Mouse (Mus musculus): ENCODE data around the gene Camk2n1. TPM values are rescaled to one million over a fixed set of nuclear protein-coding genes. Genes with fewer than 3 reads are reported as not detected.

The Camk2n1 gene
- polyA plus RNA-seq, 1 experiment from 2014 or later = 25.8 TPM

DNA sequence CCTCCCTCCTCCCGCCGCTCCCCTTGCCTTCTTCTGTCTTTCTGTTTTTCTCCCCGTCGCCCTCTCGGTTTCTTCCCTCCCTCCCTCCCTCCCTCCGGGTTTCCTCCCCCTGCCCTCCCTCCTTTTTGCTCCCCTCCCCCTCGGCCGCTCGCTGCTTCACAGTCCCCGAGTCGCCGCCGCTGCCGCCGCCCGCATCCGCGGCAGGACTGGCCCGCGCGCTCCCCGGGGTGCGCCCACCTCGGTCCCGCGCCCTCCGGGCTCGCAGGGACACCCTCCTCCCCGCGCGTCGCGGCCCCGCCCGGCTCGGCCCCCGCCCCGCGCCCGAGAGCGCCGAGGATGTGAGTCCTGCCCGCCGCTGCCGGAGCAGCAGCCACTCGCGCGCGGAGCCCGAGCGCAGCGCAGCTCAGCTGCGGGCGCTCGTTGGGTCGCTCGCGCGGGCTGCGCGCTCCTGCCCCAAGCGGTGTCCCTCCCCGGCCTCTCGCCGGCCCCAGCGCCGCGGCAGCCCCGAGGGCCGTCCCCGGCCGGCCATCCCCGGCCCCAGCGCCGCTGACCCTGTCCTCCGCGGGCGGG is 542 bp downstream of the Camk2n1 start:
- Histone ChIP-seq H3K4me1 (ENCODE audit: control insufficient read depth, insufficient read depth, low read length) (peaks cover 23% of the 10 kb centered on the region), H3K27me3 (ENCODE audit: control insufficient read depth, insufficient read depth, low read length) (peaks cover 3% of the 10 kb centered on the region; the same call in 1 of the 2 replicates), H3K27ac (ENCODE audit: low read depth, low read length) (peak overlapping the region; percentile 97), H3K36me3 (ENCODE audit: control insufficient read depth, insufficient read depth, low read length) (no peaks in the 10 kb centered on the region), H3K4me2 (ENCODE audit: low read depth, low read length) (peak overlapping the region; percentile 84), H3K9me3 (ENCODE audit: control insufficient read depth, low read length) (no peaks in the 10 kb centered on the region), H3K4me3 (ENCODE audit: low read depth, low read length) (peak overlapping the region; percentile 97), H3K9ac (replicated peaks; ENCODE audit: low read depth, low read length) (peak overlapping the region; percentile 99)
- WGBS = 1% methylated on average over 50 of the region's 78 CpGs
- peak; percentile 50 for ATAC-seq (ENCODE audit: low read depth)

DNA sequence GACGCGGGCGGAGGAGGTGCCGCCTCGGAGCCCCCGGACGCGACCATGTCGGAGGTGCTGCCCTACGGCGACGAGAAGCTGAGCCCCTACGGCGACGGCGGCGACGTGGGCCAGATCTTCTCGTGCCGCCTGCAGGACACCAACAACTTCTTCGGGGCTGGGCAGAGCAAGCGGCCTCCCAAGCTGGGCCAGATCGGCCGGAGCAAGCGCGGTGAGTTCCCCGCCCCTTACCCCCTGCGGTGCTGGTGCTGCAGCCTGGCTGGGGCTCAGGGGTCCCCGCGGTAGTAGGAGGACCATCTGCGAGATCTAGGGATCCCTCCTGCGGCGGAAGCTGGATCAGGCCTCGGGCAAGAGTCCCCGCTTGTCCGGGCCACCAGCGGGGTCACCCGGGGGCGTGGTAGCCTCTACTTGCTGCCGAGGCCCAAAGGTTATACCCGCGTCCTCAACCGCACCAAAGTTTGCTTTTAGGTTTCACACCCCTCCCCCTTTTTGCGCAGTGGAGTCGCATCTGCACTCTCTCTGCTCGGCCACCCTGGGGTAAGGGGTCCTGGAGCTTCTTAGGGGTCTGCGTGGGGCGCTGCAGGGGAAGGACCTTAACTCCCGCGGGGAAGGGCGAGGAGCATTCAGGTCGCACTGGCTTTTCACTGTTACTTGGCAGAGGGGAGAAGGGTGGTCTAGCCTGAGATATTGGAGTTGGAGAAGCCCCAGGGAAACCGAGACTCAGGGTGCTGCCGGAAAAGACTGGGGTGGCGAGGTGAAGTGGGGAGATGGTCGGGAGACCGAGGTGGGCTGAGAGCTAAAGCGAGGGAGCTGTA is 1.2 kb downstream of the Camk2n1 start:
- Histone ChIP-seq H3K4me3 (ENCODE audit: low read depth, low read length) (peak overlapping the region; percentile 97), H3K9me3 (ENCODE audit: control insufficient read depth, low read length) (no peaks in the 10 kb centered on the region), H3K36me3 (ENCODE audit: control insufficient read depth, insufficient read depth, low read length) (no peaks in the 10 kb centered on the region), H3K4me2 (ENCODE audit: low read depth, low read length) (peak overlapping the region; percentile 84), H3K9ac (replicated peaks; ENCODE audit: low read depth, low read length) (peak overlapping the region; percentile 99), H3K27ac (ENCODE audit: low read depth, low read length) (peak overlapping the region; percentile 97), H3K4me1 (ENCODE audit: control insufficient read depth, insufficient read depth, low read length) (peaks cover 23% of the 10 kb centered on the region), H3K27me3 (ENCODE audit: control insufficient read depth, insufficient read depth, low read length) (peaks cover 3% of the 10 kb centered on the region; the same call in 1 of the 2 replicates)
- ATAC-seq (ENCODE audit: low read depth) = peak; percentile 18
- under 1% methylated on average over 56 of the region's 58 CpGs for WGBS

DNA sequence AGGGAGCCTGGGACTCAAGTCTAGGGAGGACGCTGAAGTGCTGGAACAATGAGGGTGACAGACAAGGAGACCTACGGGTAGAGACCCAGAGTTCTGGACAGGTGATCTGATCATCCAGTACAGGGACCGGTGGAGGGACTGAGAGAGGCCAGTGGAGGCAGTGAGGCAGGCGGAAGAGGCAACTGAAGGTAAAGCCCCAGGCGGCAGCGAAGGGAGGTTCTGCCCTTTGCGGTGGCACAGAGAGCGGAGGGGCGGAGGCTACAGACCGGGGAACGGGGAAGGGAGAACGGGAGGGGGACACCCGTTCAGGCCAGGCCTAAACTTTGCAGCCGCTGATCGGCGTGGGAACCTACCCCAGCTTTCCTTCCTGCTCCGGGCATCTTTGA is 1.8 kb downstream of the Camk2n1 start:
- peaks cover 23% of the 10 kb centered on the region for H3K4me1 ChIP-seq (ENCODE audit: control insufficient read depth, insufficient read depth, low read length)
- H3K4me2 ChIP-seq (ENCODE audit: low read depth, low read length) = peak overlapping the region; percentile 84
- ATAC-seq (ENCODE audit: low read depth) = no peak
- peaks cover 3% of the 10 kb centered on the region; the same call in 1 of the 2 replicates for H3K27me3 ChIP-seq (ENCODE audit: control insufficient read depth, insufficient read depth, low read length)
- no peaks in the 10 kb centered on the region for H3K9me3 ChIP-seq (ENCODE audit: control insufficient read depth, low read length)
- H3K4me3 ChIP-seq (ENCODE audit: low read depth, low read length) = peak overlapping the region; percentile 97
- H3K36me3 ChIP-seq (ENCODE audit: control insufficient read depth, insufficient read depth, low read length) = no peaks in the 10 kb centered on the region
- H3K27ac ChIP-seq (ENCODE audit: low read depth, low read length) = peak overlapping the region; percentile 97
- H3K9ac ChIP-seq (replicated peaks; ENCODE audit: low read depth, low read length) = peak overlapping the region; percentile 99
- whole genome bisulfite sequencing = 0% methylated on average over 16 of the region's 17 CpGs

DNA sequence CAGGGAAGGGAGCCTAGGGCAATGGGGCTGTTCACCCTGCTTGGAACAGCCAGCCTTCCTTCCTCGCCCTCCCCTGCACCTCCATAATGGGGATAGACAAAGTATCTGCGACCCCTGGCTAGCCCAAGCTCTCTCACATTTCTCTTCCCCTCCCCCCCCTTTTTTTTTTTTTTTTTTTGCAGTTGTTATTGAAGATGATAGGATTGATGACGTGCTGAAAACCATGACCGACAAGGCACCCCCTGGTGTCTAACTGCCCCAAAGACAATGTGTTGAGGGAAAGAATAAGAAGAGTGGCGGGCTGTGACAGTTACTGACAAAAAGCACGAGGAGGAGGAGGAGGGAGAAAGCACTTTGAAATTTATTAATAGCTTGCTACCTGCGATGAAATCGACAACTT is 2.4 kb downstream of the Camk2n1 start:
- peaks cover 3% of the 10 kb centered on the region; the same call in 1 of the 2 replicates for H3K27me3 ChIP-seq (ENCODE audit: control insufficient read depth, insufficient read depth, low read length)
- peaks cover 23% of the 10 kb centered on the region for H3K4me1 ChIP-seq (ENCODE audit: control insufficient read depth, insufficient read depth, low read length)
- H3K4me2 ChIP-seq (ENCODE audit: low read depth, low read length) = peak overlapping the region; percentile 84
- peak overlapping the region; percentile 97 for H3K4me3 ChIP-seq (ENCODE audit: low read depth, low read length)
- peak overlapping the region; percentile 97 for H3K27ac ChIP-seq (ENCODE audit: low read depth, low read length)
- 4% methylated on average over 8 of the region's 8 CpGs for WGBS
- H3K9ac ChIP-seq (replicated peaks; ENCODE audit: low read depth, low read length) = peak overlapping the region; percentile 99
- no peaks in the 10 kb centered on the region for H3K36me3 ChIP-seq (ENCODE audit: control insufficient read depth, insufficient read depth, low read length)
- no peak for ATAC-seq (ENCODE audit: low read depth)
- no peaks in the 10 kb centered on the region for H3K9me3 ChIP-seq (ENCODE audit: control insufficient read depth, low read length)

DNA sequence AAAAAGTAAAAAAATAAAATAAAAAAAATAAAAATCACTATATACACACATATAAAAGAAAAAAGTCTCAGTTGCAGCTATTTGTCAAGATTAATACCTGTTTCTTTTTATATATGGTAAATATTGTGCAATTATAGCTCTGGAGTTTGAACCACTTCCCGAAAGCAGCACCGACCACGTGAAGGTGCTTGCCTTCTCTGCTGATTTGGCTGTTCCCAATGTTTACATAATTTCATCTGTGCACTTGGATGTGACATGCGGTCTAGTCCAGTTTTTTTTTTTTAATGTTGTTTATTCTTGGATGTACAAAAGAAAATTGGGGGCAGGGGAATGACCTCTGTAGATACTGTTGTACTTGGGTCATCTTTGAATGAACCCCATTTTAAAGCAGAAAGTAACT is 3.0 kb downstream of the Camk2n1 start:
- H3K36me3 ChIP-seq (ENCODE audit: control insufficient read depth, insufficient read depth, low read length) = no peaks in the 10 kb centered on the region
- no peak overlapping the region for H3K9ac ChIP-seq (replicated peaks; ENCODE audit: low read depth, low read length)
- H3K4me3 ChIP-seq (ENCODE audit: low read depth, low read length) = peak overlapping the region; percentile 97; the same call in 1 of the 2 replicates
- peak overlapping the region; percentile 84 for H3K4me2 ChIP-seq (ENCODE audit: low read depth, low read length)
- 43% methylated on average over 4 of the region's 4 CpGs for WGBS
- no peaks in the 10 kb centered on the region for H3K9me3 ChIP-seq (ENCODE audit: control insufficient read depth, low read length)
- H3K4me1 ChIP-seq (ENCODE audit: control insufficient read depth, insufficient read depth, low read length) = peaks cover 23% of the 10 kb centered on the region
- no peak overlapping the region for H3K27ac ChIP-seq (ENCODE audit: low read depth, low read length)
- ATAC-seq (ENCODE audit: low read depth) = no peak
- peaks cover 3% of the 10 kb centered on the region; the same call in 1 of the 2 replicates for H3K27me3 ChIP-seq (ENCODE audit: control insufficient read depth, insufficient read depth, low read length)

DNA sequence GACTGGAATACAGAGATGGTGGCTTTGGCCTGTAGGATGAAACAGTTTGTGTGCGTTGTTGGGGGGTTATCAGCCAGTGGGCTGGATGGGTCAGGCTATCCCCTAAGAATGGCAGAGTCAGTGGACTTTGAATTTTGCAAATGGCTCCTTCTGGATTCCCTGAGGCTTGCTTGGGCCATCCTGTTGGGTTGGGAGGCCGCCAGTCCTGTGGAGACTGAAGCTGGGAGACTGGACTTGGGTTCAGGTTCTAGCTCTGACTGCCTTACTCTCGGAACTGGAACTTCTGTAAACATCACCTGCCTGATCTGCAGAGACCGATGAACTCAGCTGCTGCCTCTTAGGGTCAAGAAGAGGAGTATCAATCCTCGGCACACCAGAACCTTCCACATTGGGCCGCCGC is 4.1 kb downstream of the Camk2n1 start:
- Histone ChIP-seq H3K27ac (ENCODE audit: low read depth, low read length) (no peak overlapping the region), H3K27me3 (ENCODE audit: control insufficient read depth, insufficient read depth, low read length) (peaks cover 3% of the 10 kb centered on the region; the same call in 1 of the 2 replicates), H3K9me3 (ENCODE audit: control insufficient read depth, low read length) (no peaks in the 10 kb centered on the region), H3K9ac (replicated peaks; ENCODE audit: low read depth, low read length) (no peak overlapping the region), H3K4me1 (ENCODE audit: control insufficient read depth, insufficient read depth, low read length) (peaks cover 28% of the 10 kb centered on the region), H3K4me2 (ENCODE audit: low read depth, low read length) (peak overlapping the region; percentile 84; the same call in 1 of the 2 replicates), H3K36me3 (ENCODE audit: control insufficient read depth, insufficient read depth, low read length) (no peaks in the 10 kb centered on the region), H3K4me3 (ENCODE audit: low read depth, low read length) (peak overlapping the region; percentile 22; the same call in 1 of the 2 replicates)
- WGBS = 86% methylated on average over 7 of the region's 7 CpGs
- no peak for ATAC-seq (ENCODE audit: low read depth)

DNA sequence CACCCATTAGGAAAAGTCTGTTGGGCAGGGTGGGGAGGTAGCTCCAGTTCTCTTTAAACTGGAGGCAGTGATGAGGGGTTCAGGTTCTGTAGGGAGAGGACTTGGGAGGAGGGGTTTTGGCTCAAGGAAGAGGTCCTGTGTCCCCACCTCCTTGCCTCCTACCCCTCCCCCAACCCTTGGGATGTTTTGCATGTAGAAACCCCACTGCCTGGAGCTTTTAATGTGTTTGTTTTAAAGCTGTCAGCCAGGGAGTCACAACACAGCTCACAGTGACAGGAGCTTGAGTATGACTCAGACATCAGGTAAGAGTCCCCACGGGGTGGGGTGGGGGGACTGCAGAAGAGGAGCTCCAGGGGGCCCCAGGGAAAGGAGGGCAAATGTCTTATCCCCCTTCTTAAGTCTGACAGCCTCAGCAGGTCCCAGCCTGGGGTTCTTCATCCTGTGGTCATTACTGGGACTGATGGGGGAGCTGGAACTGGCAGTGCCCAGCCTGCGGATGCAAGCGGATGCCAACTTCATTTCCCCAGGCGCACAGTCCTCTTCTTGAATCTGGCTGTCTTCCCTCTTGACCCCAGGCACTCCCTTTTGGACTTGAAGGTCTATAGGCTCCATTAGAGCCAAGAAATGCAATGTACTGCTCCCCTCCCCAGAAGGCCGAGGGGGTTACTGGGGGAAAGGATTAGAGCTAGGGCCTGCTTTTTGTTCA is 4.8 kb downstream of the Camk2n1 start:
- H3K27me3 ChIP-seq (ENCODE audit: control insufficient read depth, insufficient read depth, low read length) = peaks cover 3% of the 10 kb centered on the region; the same call in 1 of the 2 replicates
- no peak overlapping the region for H3K4me3 ChIP-seq (ENCODE audit: low read depth, low read length)
- H3K4me2 ChIP-seq (ENCODE audit: low read depth, low read length) = no peak overlapping the region
- H3K27ac ChIP-seq (ENCODE audit: low read depth, low read length) = no peak overlapping the region
- peaks cover 28% of the 10 kb centered on the region for H3K4me1 ChIP-seq (ENCODE audit: control insufficient read depth, insufficient read depth, low read length)
- no peaks in the 10 kb centered on the region for H3K9me3 ChIP-seq (ENCODE audit: control insufficient read depth, low read length)
- no peak for ATAC-seq (ENCODE audit: low read depth)
- 66% methylated on average over 5 of the region's 5 CpGs for WGBS
- H3K9ac ChIP-seq (replicated peaks; ENCODE audit: low read depth, low read length) = no peak overlapping the region
- no peaks in the 10 kb centered on the region for H3K36me3 ChIP-seq (ENCODE audit: control insufficient read depth, insufficient read depth, low read length)

DNA sequence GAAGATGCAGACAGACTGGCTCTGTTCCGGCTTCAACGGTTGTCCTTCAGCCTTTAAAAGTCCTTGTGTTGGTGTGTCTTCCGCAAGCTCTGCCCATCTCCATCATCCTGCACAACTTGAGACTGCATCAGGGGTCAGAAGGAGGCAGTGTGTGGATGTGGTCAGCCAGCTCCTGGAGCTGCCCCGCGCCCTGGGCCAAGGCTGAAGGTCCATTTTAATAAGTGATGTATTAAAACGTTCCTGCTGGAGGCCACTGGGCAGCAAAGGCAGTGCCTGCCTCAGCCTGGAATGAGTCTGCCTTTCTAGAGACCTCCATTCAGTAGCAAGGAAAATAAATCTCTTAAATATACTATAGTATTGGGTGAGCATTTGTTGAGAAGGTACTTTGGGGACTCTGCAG is 5.7 kb downstream of the Camk2n1 start:
- no peak overlapping the region for H3K9ac ChIP-seq (replicated peaks; ENCODE audit: low read depth, low read length)
- WGBS = 74% methylated on average over 6 of the region's 6 CpGs
- peaks cover 37% of the 10 kb centered on the region for H3K4me1 ChIP-seq (ENCODE audit: control insufficient read depth, insufficient read depth, low read length)
- peaks cover 3% of the 10 kb centered on the region; the same call in 1 of the 2 replicates for H3K27me3 ChIP-seq (ENCODE audit: control insufficient read depth, insufficient read depth, low read length)
- no peak overlapping the region for H3K4me2 ChIP-seq (ENCODE audit: low read depth, low read length)
- H3K27ac ChIP-seq (ENCODE audit: low read depth, low read length) = no peak overlapping the region
- H3K9me3 ChIP-seq (ENCODE audit: control insufficient read depth, low read length) = no peaks in the 10 kb centered on the region
- no peaks in the 10 kb centered on the region for H3K36me3 ChIP-seq (ENCODE audit: control insufficient read depth, insufficient read depth, low read length)
- no peak for ATAC-seq (ENCODE audit: low read depth)
- H3K4me3 ChIP-seq (ENCODE audit: low read depth, low read length) = no peak overlapping the region
